Mouse (Mus musculus): Measurements from ENCODE around the gene Gse1. TPM values are rescaled to one million over a fixed set of nuclear protein-coding genes. Genes with fewer than 3 reads are reported as not detected.

Gene Gse1
- polyA plus RNA-seq, 1 experiment, result 14.7 TPM

GRCm38 (mm10) chr8:120369956-120370355 is 141.7 kb downstream of the Gse1 start:
- H3K79me2 ChIP-seq (ENCODE audit: control insufficient read depth, insufficient read depth), result no peaks in the 10 kb centered on the region
- no peak overlapping the region for H3K4me3 ChIP-seq
- H3K36me3 ChIP-seq (ENCODE audit: control insufficient read depth, insufficient read depth), result no peaks in the 10 kb centered on the region
- H3ac ChIP-seq (ENCODE audit: control insufficient read depth, insufficient read length), result no peak overlapping the region
- TF ChIP-seq POLR2AphosphoS2 (IDR thresholded peaks at IDR 0.05; ENCODE audit: insufficient read length, low read depth) (no peak), TCF12 (IDR thresholded peaks at IDR 0.05; ENCODE audit: insufficient read depth, poor library complexity, severe bottlenecking) (peak; percentile 78), MYOG (IDR thresholded peaks at IDR 0.05; ENCODE audit: control insufficient read depth in 1 of 3, insufficient read depth in 1 of 3, insufficient read length in 2 of 3, low read depth in 2 of 3) (peak; percentile 43 to 98 (median 90)), CEBPB (IDR thresholded peaks at IDR 0.05; ENCODE audit: insufficient read depth, poor library complexity, severe bottlenecking) (no peak), POLR2A (IDR thresholded peaks at IDR 0.05; ENCODE audit: insufficient read length, low read depth) (no peak), REST (IDR thresholded peaks at IDR 0.05; ENCODE audit: insufficient read depth, insufficient read length) (no peak), TCF3 (IDR thresholded peaks at IDR 0.05; ENCODE audit: insufficient read length, low read depth) (peak; percentile 75), MYOD1 (IDR thresholded peaks at IDR 0.05; ENCODE audit: control insufficient read depth in 1 of 3, insufficient read length in 2 of 3, low read depth in 2 of 3) (peak in 2 of 3 experiments; percentile 85 to 96)
- H3K27me3 ChIP-seq (ENCODE audit: control insufficient read depth, insufficient read depth, insufficient read length), result no peaks in the 10 kb centered on the region
- H3K4me2 ChIP-seq (ENCODE audit: low read depth), result no peak overlapping the region

GRCm38 (mm10) chr8:120370461-120370860 is 142.2 kb downstream of the Gse1 start:
- Histone ChIP-seq H3K4me3 (no peak overlapping the region), H3K27me3 (ENCODE audit: control insufficient read depth, insufficient read depth, insufficient read length) (no peaks in the 10 kb centered on the region), H3K36me3 (ENCODE audit: control insufficient read depth, insufficient read depth) (no peaks in the 10 kb centered on the region), H3K4me2 (ENCODE audit: low read depth) (no peak overlapping the region), H3K79me2 (ENCODE audit: control insufficient read depth, insufficient read depth) (no peaks in the 10 kb centered on the region), H3ac (ENCODE audit: control insufficient read depth, insufficient read length) (no peak overlapping the region)
- no peak for TF ChIP-seq MYOD1 (IDR thresholded peaks at IDR 0.05; ENCODE audit: control insufficient read depth in 1 of 3, insufficient read length in 2 of 3, low read depth in 2 of 3)
- TF ChIP-seq MYOG (IDR thresholded peaks at IDR 0.05; ENCODE audit: control insufficient read depth in 1 of 3, insufficient read depth in 1 of 3, insufficient read length in 2 of 3, low read depth in 2 of 3), result no peak
- no peak for TF ChIP-seq E2F4 (IDR thresholded peaks at IDR 0.05; ENCODE audit: insufficient read depth)
- TF ChIP-seq POLR2A (IDR thresholded peaks at IDR 0.05; ENCODE audit: insufficient read length, low read depth), result no peak

- no peak for TF ChIP-seq REST (IDR thresholded peaks at IDR 0.05; ENCODE audit: insufficient read depth, insufficient read length)
- TF ChIP-seq TCF12 (IDR thresholded peaks at IDR 0.05; ENCODE audit: insufficient read depth, poor library complexity, severe bottlenecking), result no peak
- TF ChIP-seq USF1 (IDR thresholded peaks at IDR 0.05; ENCODE audit: low read depth), result no peak
- no peak for TF ChIP-seq MAX (IDR thresholded peaks at IDR 0.05; ENCODE audit: low read depth)
- no peak for TF ChIP-seq E2F4 (IDR thresholded peaks at IDR 0.05; ENCODE audit: insufficient read depth)
- TF ChIP-seq POLR2AphosphoS2 (IDR thresholded peaks at IDR 0.05; ENCODE audit: insufficient read length, low read depth), result no peak
- no peak for TF ChIP-seq SRF (IDR thresholded peaks at IDR 0.05; ENCODE audit: control insufficient read depth, insufficient read length, low read depth)
- TF ChIP-seq MYOD1 (IDR thresholded peaks at IDR 0.05; ENCODE audit: control insufficient read depth in 1 of 3, insufficient read length in 2 of 3, low read depth in 2 of 3), result no peak
- TF ChIP-seq POLR2A (IDR thresholded peaks at IDR 0.05; ENCODE audit: insufficient read length, low read depth), result no peak
- no peak for TF ChIP-seq MYOG (IDR thresholded peaks at IDR 0.05; ENCODE audit: control insufficient read depth in 1 of 3, insufficient read depth in 1 of 3, insufficient read length in 2 of 3, low read depth in 2 of 3)
- no peak for TF ChIP-seq CEBPB (IDR thresholded peaks at IDR 0.05; ENCODE audit: insufficient read depth, poor library complexity, severe bottlenecking)
- TF ChIP-seq TCF3 (IDR thresholded peaks at IDR 0.05; ENCODE audit: insufficient read length, low read depth), result no peak
- H3K36me3 ChIP-seq (ENCODE audit: control insufficient read depth, insufficient read depth), result no peaks in the 10 kb centered on the region
- no peak overlapping the region for H3K4me3 ChIP-seq
- H3ac ChIP-seq (ENCODE audit: control insufficient read depth, insufficient read length), result no peak overlapping the region
- H3K79me2 ChIP-seq (ENCODE audit: control insufficient read depth, insufficient read depth), result no peaks in the 10 kb centered on the region
- no peak overlapping the region for H3K4me2 ChIP-seq (ENCODE audit: low read depth)
- no peaks in the 10 kb centered on the region for H3K27me3 ChIP-seq (ENCODE audit: control insufficient read depth, insufficient read depth, insufficient read length)
These were observed 142.9 kb downstream of the Gse1 start for GRCm38 (mm10) chr8:120371146-120371545.

GRCm38 (mm10) chr8:120371725-120372457 is 143.6 kb downstream of the Gse1 start:
- no peak overlapping the region for H3K4me2 ChIP-seq (ENCODE audit: low read depth)
- no peak overlapping the region for H3ac ChIP-seq (ENCODE audit: control insufficient read depth, insufficient read length)
- no peak for TF ChIP-seq USF1 (IDR thresholded peaks at IDR 0.05; ENCODE audit: low read depth)
- TF ChIP-seq TCF3 (IDR thresholded peaks at IDR 0.05; ENCODE audit: insufficient read length, low read depth), result no peak
- no peak for TF ChIP-seq CEBPB (IDR thresholded peaks at IDR 0.05; ENCODE audit: insufficient read depth, poor library complexity, severe bottlenecking)
- no peak for TF ChIP-seq REST (IDR thresholded peaks at IDR 0.05; ENCODE audit: insufficient read depth, insufficient read length)
- no peak for TF ChIP-seq MAX (IDR thresholded peaks at IDR 0.05; ENCODE audit: low read depth)
- no peak for TF ChIP-seq SRF (IDR thresholded peaks at IDR 0.05; ENCODE audit: control insufficient read depth, insufficient read length, low read depth)
- TF ChIP-seq MYOG (IDR thresholded peaks at IDR 0.05; ENCODE audit: control insufficient read depth in 1 of 3, insufficient read depth in 1 of 3, insufficient read length in 2 of 3, low read depth in 2 of 3), result no peak
- no peak for TF ChIP-seq MYOD1 (IDR thresholded peaks at IDR 0.05; ENCODE audit: control insufficient read depth in 1 of 3, insufficient read length in 2 of 3, low read depth in 2 of 3)
- TF ChIP-seq POLR2AphosphoS2 (IDR thresholded peaks at IDR 0.05; ENCODE audit: insufficient read length, low read depth), result no peak
- TF ChIP-seq TCF12 (IDR thresholded peaks at IDR 0.05; ENCODE audit: insufficient read depth, poor library complexity, severe bottlenecking), result no peak
- no peak for TF ChIP-seq POLR2A (IDR thresholded peaks at IDR 0.05; ENCODE audit: insufficient read length, low read depth)
- TF ChIP-seq E2F4 (IDR thresholded peaks at IDR 0.05; ENCODE audit: insufficient read depth), result no peak

More at GRCm38 (mm10) chr8:120371725-120372457, 143.6 kb downstream of the Gse1 start:
- no peaks in the 10 kb centered on the region for H3K27me3 ChIP-seq (ENCODE audit: control insufficient read depth, insufficient read depth, insufficient read length)
- H3K36me3 ChIP-seq (ENCODE audit: control insufficient read depth, insufficient read depth), result no peaks in the 10 kb centered on the region
- no peaks in the 10 kb centered on the region for H3K79me2 ChIP-seq (ENCODE audit: control insufficient read depth, insufficient read depth)
- no peak overlapping the region for H3K4me3 ChIP-seq

Data from myocyte (in vitro differentiated cells).